Mouse (Mus musculus) heart, embryonic 12.5 days (tissue): ENCODE data around the gene Gm11213. TPM values are rescaled to one million over a fixed set of nuclear protein-coding genes. Genes with fewer than 3 reads are reported as not detected.

Source experiments
- polyA plus RNA-seq: library from polyadenylated mRNA; unstranded; fragments of >200 nt; fragmentation: Nextera tagmentation; extraction: Ambion mirVana; gene quantifications from 2 replicates; pipeline ENCODE4 v1.2.1, GENCODE M21; 2016

Gm11213 gene
- polyA plus RNA-seq, 1 experiment from 2014 or later, result not detected

Other genes starting within 250 kb of the Gm11213 start
- not detected in 2 replicates for gene Orm3, start 249.1 kb downstream of the Gm11213 start, polyA plus RNA-seq
- gene Orm2, start 242.8 kb downstream of the Gm11213 start, polyA plus RNA-seq, result not detected in 2 replicates
- 3.0 and 3.3 TPM in 2 replicates for gene Akna, start 201.9 kb downstream of the Gm11213 start, polyA plus RNA-seq
- gene Whrn, start 109.3 kb downstream of the Gm11213 start, polyA plus RNA-seq, result 4.7 and 5.1 TPM in 2 replicates
- gene Atp6v1g1, start 60.5 kb downstream of the Gm11213 start, polyA plus RNA-seq, result 196 and 202 TPM in 2 replicates
- 5.3 and 5.6 TPM in 2 replicates for gene Tmem268, start 46.5 kb downstream of the Gm11213 start, polyA plus RNA-seq
- gene Tex48, start 17.2 kb upstream of the Gm11213 start, polyA plus RNA-seq, result not detected in 2 replicates
- gene Gm11214, start 58.1 kb upstream of the Gm11213 start, polyA plus RNA-seq, result not detected in 2 replicates
- 0.09 TPM in 2 replicates for gene Tnfsf15, start 139.9 kb upstream of the Gm11213 start, polyA plus RNA-seq